Mouse (Mus musculus) embryonic fibroblast, embryonic 13.5 days (primary cell): ENCODE data around the gene B3gnt3. TPM values are rescaled to one million over a fixed set of nuclear protein-coding genes. Genes with fewer than 3 reads are reported as not detected.
A peak's percentile ranks its signal among the peaks of the same experiment; 100 is the strongest.

Experiments used
- H3K27ac ChIP-seq: 2 replicates; pipeline ENCODE4 v1.5.1; 2012; ENCODE audit warnings: low read length, control low read depth, inconsistent platforms; ENCODE audit not compliant: insufficient read depth
- H3K4me1 ChIP-seq: 2 replicates; pipeline ENCODE4 v1.6.1; 2011; ENCODE audit warnings: low read length; ENCODE audit not compliant: control insufficient read depth, insufficient read depth
- H3K4me3 ChIP-seq: 2 replicates; pipeline ENCODE4 v1.5.1; 2011; ENCODE audit warnings: mild to moderate bottlenecking, control low read depth, low read length; ENCODE audit not compliant: insufficient read depth
- CTCF ChIP-seq: IDR thresholded peaks from 2 replicates; pipeline ENCODE4 v1.5.1; 2011; ENCODE audit warnings: mild to moderate bottlenecking, control low read depth, low read length, moderate library complexity, borderline replicate concordance; ENCODE audit not compliant: insufficient read depth
- POLR2A ChIP-seq: IDR thresholded peaks from 2 replicates; pipeline ENCODE4 v1.6.1; 2011; ENCODE audit warnings: low read depth, mild to moderate bottlenecking, control low read depth, low read length, moderate library complexity
- polyA plus RNA-seq: library from polyadenylated mRNA; stranded (reverse); fragments of >200 nt; gene quantifications from 2 replicates; pipeline ENCODE4 v1.2.4, GENCODE M21; 2011; ENCODE audit warnings: low read depth; ENCODE audit not compliant: missing spikeins, insufficient read length

B3gnt3 gene
- polyA plus RNA-seq, 1 experiment = 0.67 TPM

- no peaks in the 10 kb centered on the region for H3K4me1 ChIP-seq
- no peak overlapping the region for H3K27ac ChIP-seq
- no peak for TF ChIP-seq POLR2A
- TF ChIP-seq CTCF = no peak
- H3K4me3 ChIP-seq = peak overlapping the region; percentile 18
These were observed 26.7 kb upstream of the B3gnt3 start for GRCm38 (mm10) chr8:71728240-71728785.

- H3K27ac ChIP-seq = no peak within 1 kb of the TSS
These were observed 23.7 kb upstream of the B3gnt3 start, which contains the start of gene Fcho1 for GRCm38 (mm10) chr8:71725122-71725924. Gene Fcho1 (minus strand): TSS chr8:71725716.

GRCm38 (mm10) chr8:71724389-71724788 is 22.8 kb upstream of the B3gnt3 start:
- no peak overlapping the region for H3K4me3 ChIP-seq
- no peaks in the 10 kb centered on the region for H3K4me1 ChIP-seq

More at GRCm38 (mm10) chr8:71725122-71725924, 23.7 kb upstream of the B3gnt3 start, which contains the start of gene Fcho1:
- H3K4me1 ChIP-seq = no peaks in the 10 kb centered on the region
- TF ChIP-seq CTCF (no peak), POLR2A (no peak)
- H3K4me3 ChIP-seq = peak within 1 kb of the TSS; percentile 27

GRCm38 (mm10) chr8:71723047-71723551 is 21.5 kb upstream of the B3gnt3 start:
- H3K4me1 ChIP-seq = no peaks in the 10 kb centered on the region
- TF ChIP-seq POLR2A (no peak), CTCF (no peak)
- no peak overlapping the region for H3K4me3 ChIP-seq
- no peak overlapping the region for H3K27ac ChIP-seq

More at GRCm38 (mm10) chr8:71724389-71724788, 22.8 kb upstream of the B3gnt3 start:
- H3K27ac ChIP-seq = no peak overlapping the region
- TF ChIP-seq CTCF (no peak), POLR2A (no peak)

- Histone ChIP-seq H3K4me3 (no peak overlapping the region), H3K27ac (no peak overlapping the region), H3K4me1 (no peaks in the 10 kb centered on the region)
- TF ChIP-seq POLR2A = no peak
- TF ChIP-seq CTCF = no peak
These were observed 18.4 kb upstream of the B3gnt3 start for GRCm38 (mm10) chr8:71719928-71720457.

- TF ChIP-seq CTCF (no peak), POLR2A (no peak)
- Histone ChIP-seq H3K4me1 (no peaks in the 10 kb centered on the region), H3K4me3 (no peak overlapping the region), H3K27ac (no peak overlapping the region)
These were observed 17.6 kb upstream of the B3gnt3 start for GRCm38 (mm10) chr8:71719218-71719617.

GRCm38 (mm10) chr8:71718252-71718651 is 16.7 kb upstream of the B3gnt3 start:
- Histone ChIP-seq H3K27ac (no peak overlapping the region), H3K4me3 (no peak overlapping the region), H3K4me1 (no peaks in the 10 kb centered on the region)
- TF ChIP-seq POLR2A (no peak), CTCF (no peak)

- Histone ChIP-seq H3K27ac (no peak overlapping the region), H3K4me3 (no peak overlapping the region), H3K4me1 (no peaks in the 10 kb centered on the region)
- TF ChIP-seq CTCF = no peak
- TF ChIP-seq POLR2A = no peak
These were observed 15.5 kb upstream of the B3gnt3 start for GRCm38 (mm10) chr8:71717096-71717495.

- no peak for TF ChIP-seq CTCF
- TF ChIP-seq POLR2A = no peak
- no peak overlapping the region for H3K27ac ChIP-seq
- H3K4me1 ChIP-seq = no peaks in the 10 kb centered on the region
- H3K4me3 ChIP-seq = no peak overlapping the region
These were observed 15.0 kb upstream of the B3gnt3 start for GRCm38 (mm10) chr8:71716561-71717053.

- TF ChIP-seq POLR2A (no peak), CTCF (no peak)
- Histone ChIP-seq H3K4me3 (no peak overlapping the region), H3K4me1 (no peaks in the 10 kb centered on the region), H3K27ac (no peak overlapping the region)
These were observed 13.9 kb upstream of the B3gnt3 start for GRCm38 (mm10) chr8:71715531-71715930.
